Mouse (Mus musculus): ENCODE results near the gene 2310011J03Rik. TPM values are rescaled to one million over a fixed set of nuclear protein-coding genes. Genes with fewer than 3 reads are reported as not detected.

Gene 2310011J03Rik
- polyA plus RNA-seq, 1 experiment from 2014 or later, result 40.8 TPM

DNA sequence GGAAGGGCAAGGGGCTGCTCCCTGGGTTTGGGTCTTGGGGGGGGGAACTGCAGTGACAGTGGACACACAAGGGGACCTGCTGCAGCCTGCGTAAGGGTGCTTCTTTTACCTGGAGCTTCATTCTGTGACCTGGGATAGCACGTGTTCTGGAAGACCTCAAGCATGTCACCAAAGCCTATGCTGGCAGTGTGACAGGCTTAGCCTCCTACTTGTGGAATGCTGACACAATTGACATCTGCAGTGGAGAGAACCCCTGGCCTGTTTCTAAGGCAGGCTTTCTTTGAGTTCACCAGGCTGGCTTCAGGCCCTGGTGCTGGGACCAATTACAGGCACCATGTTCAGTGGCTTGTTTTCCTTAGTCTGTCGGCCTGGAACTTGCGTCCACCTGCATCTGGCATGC, 26.0 kb downstream of the 2310011J03Rik start:
- no peak overlapping the region for H3K4me2 ChIP-seq (ENCODE audit: low read length)
- H3K27ac ChIP-seq (ENCODE audit: low read depth, low read length), result no peak overlapping the region
- H3K27me3 ChIP-seq (replicated peaks; ENCODE audit: control insufficient read depth, insufficient read depth, low read length), result no peaks in the 10 kb centered on the region
- DNase-seq (ENCODE audit: low spot score) (no peak), ATAC-seq (no peak)
- H3K36me3 ChIP-seq (ENCODE audit: control insufficient read depth, insufficient read depth, low read length), result peaks cover 22% of the 10 kb centered on the region
- H3K9me3 ChIP-seq (replicated peaks; ENCODE audit: control insufficient read depth, low read length), result no peaks in the 10 kb centered on the region
- WGBS, result 84% methylated on average over 4 of the region's 4 CpGs
- H3K9ac ChIP-seq (ENCODE audit: low read length), result no peak overlapping the region
- peaks cover 35% of the 10 kb centered on the region for H3K4me1 ChIP-seq (ENCODE audit: control insufficient read depth, insufficient read depth, low read length)
- H3K4me3 ChIP-seq (ENCODE audit: low read depth, low read length), result no peak overlapping the region

DNA sequence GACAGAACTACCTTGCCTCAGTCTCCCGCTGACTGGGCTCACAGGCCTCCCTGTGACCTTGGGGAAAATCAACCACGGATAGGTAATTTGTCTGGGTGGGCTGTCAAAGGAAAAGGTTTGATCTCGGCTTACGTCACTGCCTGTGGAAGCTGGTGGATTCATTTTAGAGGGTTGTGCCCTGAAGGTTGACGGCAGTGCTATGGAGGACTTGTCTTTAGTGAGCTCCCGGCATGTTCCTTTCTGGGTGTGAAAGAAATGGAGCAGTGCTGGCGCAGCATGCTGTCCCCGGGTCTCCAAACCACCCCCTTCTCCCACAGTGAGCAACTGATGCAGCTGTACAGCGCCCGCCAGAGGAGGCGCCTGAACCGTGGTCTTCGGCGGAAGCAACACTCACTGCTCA, 27.0 kb downstream of the 2310011J03Rik start:
- 19% methylated on average over 14 of the region's 14 CpGs for WGBS
- DNase-seq (ENCODE audit: low spot score) (no peak), ATAC-seq (no peak)
- Histone ChIP-seq H3K9ac (ENCODE audit: low read length) (peak overlapping the region; percentile 98), H3K9me3 (replicated peaks; ENCODE audit: control insufficient read depth, low read length) (no peaks in the 10 kb centered on the region), H3K27me3 (replicated peaks; ENCODE audit: control insufficient read depth, insufficient read depth, low read length) (no peaks in the 10 kb centered on the region), H3K4me3 (ENCODE audit: low read depth, low read length) (peak overlapping the region; percentile 90), H3K4me1 (ENCODE audit: control insufficient read depth, insufficient read depth, low read length) (peaks cover 32% of the 10 kb centered on the region), H3K27ac (ENCODE audit: low read depth, low read length) (no peak overlapping the region), H3K36me3 (ENCODE audit: control insufficient read depth, insufficient read depth, low read length) (peaks cover 32% of the 10 kb centered on the region), H3K4me2 (ENCODE audit: low read length) (peak overlapping the region; percentile 96)

DNA sequence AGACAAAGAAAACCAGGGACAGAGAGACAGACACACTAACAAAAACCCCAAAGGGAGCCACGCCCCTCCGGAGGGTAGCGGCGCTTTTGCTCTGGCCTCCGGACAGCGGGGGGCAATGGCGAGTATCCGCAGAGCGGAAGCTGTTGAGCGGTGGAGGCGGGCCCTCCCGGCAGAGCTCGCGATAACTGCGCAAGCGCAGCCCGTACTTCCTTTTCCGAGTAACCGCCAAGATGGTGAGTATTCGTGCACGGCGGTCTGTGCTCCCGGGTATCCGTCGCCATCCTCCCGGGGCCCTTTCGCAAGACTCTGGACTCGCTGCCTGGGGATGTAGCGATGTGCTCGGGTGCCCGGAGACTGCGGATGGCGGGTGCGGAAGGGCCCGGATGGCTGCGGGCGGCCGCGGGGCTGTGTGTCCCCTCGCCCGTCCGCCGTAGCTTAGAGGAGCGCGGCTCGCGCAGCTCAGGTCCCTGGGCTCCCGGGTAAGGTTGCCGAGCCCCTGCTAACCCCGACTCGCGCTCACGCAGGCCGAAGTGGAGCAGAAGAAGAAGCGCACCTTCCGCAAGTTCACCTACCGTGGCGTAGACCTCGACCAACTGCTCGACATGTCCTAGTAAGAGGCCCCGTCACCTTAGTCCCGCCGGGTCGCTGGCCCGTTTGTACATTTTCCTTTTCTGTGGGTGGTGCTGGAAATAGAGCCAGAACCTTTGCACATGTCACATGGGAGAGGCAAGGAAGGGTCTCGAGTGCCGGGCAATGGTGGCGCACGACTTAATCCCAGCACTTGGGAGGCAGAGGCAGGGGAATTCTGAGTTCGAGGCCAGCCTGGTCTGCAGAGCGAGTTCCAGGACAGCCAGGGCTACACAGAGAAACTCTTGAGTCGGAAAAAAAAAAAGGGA, 27.8 kb downstream of the 2310011J03Rik start, which contains the start of gene Rps15:
TSS of gene Rps15 (plus strand) at position 203 of the 896 bp plus-strand sequence.
- WGBS, result under 1% methylated on average over 66 of the region's 72 CpGs
- ATAC-seq, result peak; percentile 85
- H3K4me3 ChIP-seq (ENCODE audit: low read depth, low read length), result peak within 1 kb of the TSS; percentile 90

DNA sequence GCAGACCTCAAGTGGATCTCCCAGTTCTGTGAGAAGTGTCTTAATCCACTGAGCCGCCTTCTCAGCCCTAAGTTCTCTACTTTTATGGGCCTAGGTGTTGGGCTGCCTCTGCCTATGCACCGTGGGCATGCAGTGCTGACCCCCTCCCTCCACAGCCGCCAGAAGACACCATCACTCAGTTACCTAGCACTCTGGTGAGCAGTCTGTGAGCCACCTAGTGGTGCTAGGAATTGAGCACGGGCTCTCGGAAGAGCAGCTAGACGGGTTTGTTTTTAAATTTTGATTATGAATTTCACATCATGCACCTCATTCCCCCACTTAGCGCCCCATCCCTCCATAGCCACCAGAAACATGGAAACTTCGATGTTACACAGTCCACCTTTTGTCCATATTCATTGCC, 31.7 kb downstream of the 2310011J03Rik start:
- Histone ChIP-seq H3K27me3 (replicated peaks; ENCODE audit: control insufficient read depth, insufficient read depth, low read length) (no peaks in the 10 kb centered on the region), H3K36me3 (ENCODE audit: control insufficient read depth, insufficient read depth, low read length) (peaks cover 58% of the 10 kb centered on the region), H3K4me3 (ENCODE audit: low read depth, low read length) (no peak overlapping the region), H3K9me3 (replicated peaks; ENCODE audit: control insufficient read depth, low read length) (no peaks in the 10 kb centered on the region), H3K4me2 (ENCODE audit: low read length) (no peak overlapping the region), H3K9ac (ENCODE audit: low read length) (no peak overlapping the region), H3K27ac (ENCODE audit: low read depth, low read length) (no peak overlapping the region), H3K4me1 (ENCODE audit: control insufficient read depth, insufficient read depth, low read length) (peaks cover 10% of the 10 kb centered on the region; the same call in 1 of the 2 replicates)
- 75% methylated on average over 8 of the region's 8 CpGs for WGBS
- DNase-seq (ENCODE audit: low spot score) (no peak), ATAC-seq (no peak)

More for the DNA sequence above, 27.8 kb downstream of the 2310011J03Rik start, which contains the start of gene Rps15:
- peaks cover 26% of the 10 kb centered on the region for H3K4me1 ChIP-seq (ENCODE audit: control insufficient read depth, insufficient read depth, low read length)
- peak; percentile 98 for DNase-seq (ENCODE audit: low spot score)
- no peaks in the 10 kb centered on the region for H3K9me3 ChIP-seq (replicated peaks; ENCODE audit: control insufficient read depth, low read length)
- H3K36me3 ChIP-seq (ENCODE audit: control insufficient read depth, insufficient read depth, low read length), result peaks cover 39% of the 10 kb centered on the region
- H3K9ac ChIP-seq (ENCODE audit: low read length), result peak within 1 kb of the TSS; percentile 98
- peak within 1 kb of the TSS; percentile 96 for H3K4me2 ChIP-seq (ENCODE audit: low read length)
- H3K27me3 ChIP-seq (replicated peaks; ENCODE audit: control insufficient read depth, insufficient read depth, low read length), result no peaks in the 10 kb centered on the region
- peak within 1 kb of the TSS; percentile 93 for H3K27ac ChIP-seq (ENCODE audit: low read depth, low read length)

DNA sequence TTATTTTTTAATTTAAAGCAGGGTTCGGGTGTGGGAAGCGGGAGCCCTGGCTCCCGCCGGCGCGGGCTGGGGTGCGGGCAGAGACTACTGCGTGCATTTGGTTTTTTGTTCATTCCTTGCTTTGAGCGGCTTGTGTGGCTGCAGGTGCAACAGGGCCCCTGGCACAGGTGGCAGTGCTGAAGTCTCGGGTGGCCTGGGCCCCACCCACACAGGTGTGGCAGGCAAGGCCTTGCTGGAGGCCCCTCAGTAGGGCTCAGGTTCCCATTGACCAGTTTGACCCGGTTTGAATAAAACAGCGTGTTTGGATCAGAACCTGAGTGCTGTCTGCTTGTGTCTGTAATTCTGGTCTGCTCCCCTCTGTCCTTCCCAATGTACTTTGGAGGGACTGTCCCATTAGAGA, 32.2 kb downstream of the 2310011J03Rik start:
- H3K27me3 ChIP-seq (replicated peaks; ENCODE audit: control insufficient read depth, insufficient read depth, low read length), result no peaks in the 10 kb centered on the region
- H3K36me3 ChIP-seq (ENCODE audit: control insufficient read depth, insufficient read depth, low read length), result peaks cover 58% of the 10 kb centered on the region
- no peaks in the 10 kb centered on the region for H3K9me3 ChIP-seq (replicated peaks; ENCODE audit: control insufficient read depth, low read length)
- WGBS, result 92% methylated on average over 12 of the region's 12 CpGs
- DNase-seq (ENCODE audit: low spot score) (no peak), ATAC-seq (no peak)
- H3K27ac ChIP-seq (ENCODE audit: low read depth, low read length), result no peak overlapping the region
- no peak overlapping the region for H3K4me3 ChIP-seq (ENCODE audit: low read depth, low read length)
- no peak overlapping the region for H3K4me2 ChIP-seq (ENCODE audit: low read length)
- H3K4me1 ChIP-seq (ENCODE audit: control insufficient read depth, insufficient read depth, low read length), result peaks cover 4% of the 10 kb centered on the region; the same call in 1 of the 2 replicates
- H3K9ac ChIP-seq (ENCODE audit: low read length), result no peak overlapping the region

DNA sequence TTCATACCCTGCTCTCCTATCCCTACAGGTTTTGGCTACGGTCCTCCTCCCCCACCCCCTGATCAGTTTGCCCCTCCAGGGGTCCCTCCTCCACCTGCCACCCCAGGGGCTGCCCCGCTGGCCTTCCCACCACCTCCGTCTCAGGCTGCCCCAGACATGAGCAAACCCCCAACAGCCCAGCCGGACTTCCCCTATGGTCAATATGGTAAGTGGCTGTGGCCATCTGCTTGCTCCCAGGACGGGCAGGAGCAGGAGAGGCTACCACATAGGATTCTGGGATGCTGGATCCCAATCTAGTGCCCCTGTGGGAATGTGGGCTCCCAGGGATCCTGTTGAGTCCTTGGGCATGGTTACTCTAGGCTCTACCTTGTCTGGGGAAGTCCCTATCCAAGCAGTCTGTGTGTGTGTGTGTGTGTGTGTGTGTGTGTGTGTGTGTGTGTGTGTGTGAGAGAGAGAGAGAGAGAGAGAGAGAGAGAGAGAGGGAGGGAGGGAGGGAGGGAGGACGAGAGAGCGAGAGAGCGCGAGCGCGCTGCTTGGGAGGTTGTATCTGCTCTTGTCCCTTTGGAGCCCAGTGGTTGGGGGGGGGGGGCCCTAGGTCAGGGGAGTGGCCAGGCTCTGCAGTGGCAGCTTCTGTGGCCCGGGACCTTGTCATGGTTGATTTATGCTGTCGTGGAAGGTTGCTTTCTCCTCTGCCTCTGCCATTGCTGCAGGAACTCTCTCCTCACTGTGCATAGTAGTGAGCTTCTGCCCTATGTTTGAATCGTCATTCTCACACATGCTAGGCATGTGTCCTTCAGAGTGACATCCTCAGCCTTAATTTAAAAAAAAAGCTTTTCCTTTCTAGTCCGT, 34.9 kb downstream of the 2310011J03Rik start:
- Histone ChIP-seq H3K27me3 (replicated peaks; ENCODE audit: control insufficient read depth, insufficient read depth, low read length) (no peaks in the 10 kb centered on the region), H3K9ac (ENCODE audit: low read length) (no peak overlapping the region), H3K27ac (ENCODE audit: low read depth, low read length) (no peak overlapping the region), H3K4me1 (ENCODE audit: control insufficient read depth, insufficient read depth, low read length) (no peaks in the 10 kb centered on the region), H3K36me3 (ENCODE audit: control insufficient read depth, insufficient read depth, low read length) (peaks cover 84% of the 10 kb centered on the region), H3K9me3 (replicated peaks; ENCODE audit: control insufficient read depth, low read length) (no peaks in the 10 kb centered on the region), H3K4me2 (ENCODE audit: low read length) (no peak overlapping the region), H3K4me3 (ENCODE audit: low read depth, low read length) (no peak overlapping the region)
- 82% methylated on average over 15 of the region's 15 CpGs for WGBS
- DNase-seq (ENCODE audit: low spot score), result no peak
- no peak for ATAC-seq

DNA sequence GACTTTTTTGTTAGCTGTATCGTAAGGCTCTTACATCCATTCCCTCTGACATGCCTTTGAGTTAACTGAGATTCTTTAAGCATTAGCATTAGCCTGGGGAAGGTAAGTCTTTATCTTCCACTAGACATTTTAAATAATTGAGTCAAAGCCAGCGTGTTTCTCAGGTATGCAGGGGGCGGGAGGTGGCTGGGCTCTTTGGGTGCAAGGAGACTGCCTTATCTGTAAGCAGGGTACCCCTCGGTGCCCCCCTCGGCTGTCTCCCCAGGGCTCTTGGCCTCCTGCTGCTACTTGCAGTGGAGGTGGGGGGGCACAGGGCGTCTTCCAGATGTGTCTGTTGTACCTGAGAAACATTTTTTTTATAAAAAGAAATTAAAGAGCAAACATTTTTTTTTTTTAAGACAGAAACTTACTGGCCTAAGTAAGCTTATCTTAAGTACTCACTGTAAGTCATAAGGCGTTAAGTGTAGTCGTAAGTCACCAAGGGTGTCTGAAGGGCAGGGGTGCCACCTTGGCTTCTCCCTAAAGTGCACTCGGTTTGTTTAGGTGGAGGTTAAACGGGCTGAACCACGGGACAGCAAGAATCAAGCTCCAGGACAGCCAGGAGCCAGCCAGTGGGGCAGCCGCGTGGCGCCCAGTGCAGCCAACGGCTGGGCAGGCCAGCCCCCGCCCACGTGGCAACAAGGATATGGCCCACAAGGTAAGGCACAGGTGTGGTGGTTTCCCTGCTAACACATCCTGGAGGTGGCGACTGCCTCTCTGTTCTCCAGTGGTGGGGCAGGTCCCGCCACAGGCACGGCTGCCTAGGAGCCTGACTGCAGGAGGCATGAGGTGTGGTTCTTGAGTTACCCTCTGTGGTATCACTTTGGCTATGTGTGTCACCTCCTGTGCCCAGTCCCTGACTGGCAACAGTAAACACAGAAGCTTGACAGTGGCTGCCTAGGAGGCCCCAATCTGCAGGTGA, 37.6 kb downstream of the 2310011J03Rik start:
- Histone ChIP-seq H3K9ac (ENCODE audit: low read length) (no peak overlapping the region), H3K27ac (ENCODE audit: low read depth, low read length) (no peak overlapping the region), H3K4me2 (ENCODE audit: low read length) (no peak overlapping the region), H3K27me3 (replicated peaks; ENCODE audit: control insufficient read depth, insufficient read depth, low read length) (no peaks in the 10 kb centered on the region), H3K4me3 (ENCODE audit: low read depth, low read length) (no peak overlapping the region), H3K4me1 (ENCODE audit: control insufficient read depth, insufficient read depth, low read length) (no peaks in the 10 kb centered on the region), H3K9me3 (replicated peaks; ENCODE audit: control insufficient read depth, low read length) (no peaks in the 10 kb centered on the region), H3K36me3 (ENCODE audit: control insufficient read depth, insufficient read depth, low read length) (peaks cover 95% of the 10 kb centered on the region)
- ATAC-seq (no peak), DNase-seq (ENCODE audit: low spot score) (no peak)
- WGBS, result 91% methylated on average over 20 of the region's 20 CpGs

DNA sequence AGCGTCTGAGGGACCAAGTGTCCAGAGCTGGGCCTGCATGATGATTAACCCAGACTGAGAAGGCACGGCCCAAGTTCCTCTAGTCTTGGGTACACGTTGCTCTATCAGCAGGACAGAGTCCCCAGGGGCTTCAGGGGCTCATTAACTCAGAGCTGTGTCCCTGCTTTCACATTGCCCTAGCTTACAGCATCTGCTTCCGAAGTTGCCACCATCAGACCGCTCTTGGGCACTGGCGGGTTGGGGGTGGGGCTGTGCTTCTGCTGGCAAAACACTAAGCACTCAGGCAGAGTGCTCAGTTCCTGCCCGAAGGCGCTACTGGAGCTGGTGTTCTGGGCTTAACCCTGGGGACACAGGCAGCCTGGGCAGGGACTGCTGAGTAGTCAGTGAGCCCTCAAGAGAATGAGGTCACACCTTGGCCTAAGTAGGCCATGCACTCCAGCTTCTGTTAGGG, 38.4 kb downstream of the 2310011J03Rik start:
- 75% methylated on average over 8 of the region's 8 CpGs for WGBS
- Histone ChIP-seq H3K4me1 (ENCODE audit: control insufficient read depth, insufficient read depth, low read length) (no peaks in the 10 kb centered on the region), H3K4me3 (ENCODE audit: low read depth, low read length) (no peak overlapping the region), H3K36me3 (ENCODE audit: control insufficient read depth, insufficient read depth, low read length) (peaks cover 96% of the 10 kb centered on the region), H3K27ac (ENCODE audit: low read depth, low read length) (no peak overlapping the region; the same call in 1 of the 2 replicates), H3K9ac (ENCODE audit: low read length) (no peak overlapping the region), H3K4me2 (ENCODE audit: low read length) (no peak overlapping the region), H3K9me3 (replicated peaks; ENCODE audit: control insufficient read depth, low read length) (no peaks in the 10 kb centered on the region), H3K27me3 (replicated peaks; ENCODE audit: control insufficient read depth, insufficient read depth, low read length) (no peaks in the 10 kb centered on the region)
- no peak for DNase-seq (ENCODE audit: low spot score)
- no peak for ATAC-seq

All from forebrain, embryonic 14.5 days (tissue).